Mouse (Mus musculus) CD4-positive, CD25-positive, alpha-beta regulatory T cell, adult 2 months (primary cell): ENCODE data around the gene Pfkm.

Source experiments
- DNase-seq: peaks from one replicate; pipeline ENCODE4 v3.0.0-alpha.2; 2012; ENCODE audit warnings: low read depth, low spot score

Gene Pfkm

DNA sequence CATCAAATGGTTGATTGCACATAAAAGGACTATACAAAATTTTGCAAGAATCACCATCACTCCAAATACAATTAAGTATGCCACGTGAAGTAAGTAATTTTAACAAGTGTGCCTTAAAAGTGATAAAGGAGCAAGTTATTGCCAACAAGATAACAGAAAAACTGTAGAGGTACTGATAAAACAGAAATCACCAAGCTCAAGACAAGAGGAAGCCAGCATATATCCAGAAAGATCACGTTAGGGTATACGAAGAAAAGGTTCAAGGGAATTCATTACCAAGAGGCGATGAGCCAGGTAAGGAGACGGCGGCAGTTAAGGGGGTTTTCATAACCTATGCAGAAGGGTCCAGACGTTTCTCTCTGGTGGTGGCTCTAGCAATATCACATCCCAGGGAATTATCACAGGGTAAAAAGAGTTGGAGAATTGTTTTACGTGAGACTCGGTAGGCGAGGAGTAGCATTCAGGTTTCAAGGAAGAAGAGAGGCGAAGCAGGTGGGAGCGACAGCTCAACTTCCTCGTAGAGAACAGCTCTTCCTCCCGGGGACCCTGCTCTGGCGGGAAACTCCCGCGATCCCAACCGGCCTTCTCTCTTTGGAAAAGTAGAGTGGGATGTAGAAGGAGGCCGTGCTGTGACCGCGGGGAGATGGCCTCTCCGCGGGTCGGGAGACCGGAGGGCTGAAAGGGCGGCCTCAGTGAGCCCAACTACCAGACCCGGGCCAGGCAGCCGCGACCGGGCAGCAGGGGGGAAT, at the start of gene Pfkm:
TSS of gene Pfkm (plus strand) at position 218 of the 749 bp plus-strand sequence.
- no peak for DNase-seq

DNA sequence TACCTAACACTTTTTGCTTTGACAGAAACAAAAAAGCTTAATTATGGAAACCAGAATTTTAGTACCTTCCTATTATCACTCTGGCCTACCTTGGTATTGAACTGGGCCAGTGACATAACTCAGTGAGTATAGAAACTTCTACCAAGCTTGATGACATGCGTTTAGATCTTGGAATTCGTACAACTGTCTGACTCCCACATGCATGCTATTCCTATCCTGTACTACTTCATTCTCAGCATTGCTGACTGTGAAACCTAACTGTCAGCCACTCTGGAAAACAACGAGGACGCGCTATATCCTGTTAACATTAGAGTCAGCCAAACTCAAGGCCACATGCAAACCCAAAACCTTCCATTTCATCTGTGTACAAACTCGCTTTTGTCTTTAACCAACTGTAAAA, 48.4 kb upstream of the Pfkm start:
- DNase-seq = no peak

DNA sequence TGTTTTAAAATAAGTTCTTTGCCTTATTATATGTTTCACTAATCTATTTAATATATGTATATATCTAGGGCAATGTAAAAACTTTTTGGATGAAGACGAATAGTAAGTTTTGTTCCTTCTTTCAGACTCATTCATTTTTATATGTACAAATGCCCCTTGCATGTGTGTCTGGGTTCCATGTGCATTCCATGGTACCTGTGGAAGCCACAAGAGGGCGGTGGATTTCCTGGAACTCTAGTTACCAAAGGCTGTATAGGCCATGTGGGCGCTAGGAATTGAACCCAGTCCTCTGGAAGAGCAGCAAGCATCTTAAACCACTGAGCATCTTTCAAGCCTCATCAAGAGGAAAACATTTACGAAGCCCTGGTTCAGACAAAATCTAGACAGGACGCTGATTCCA, 48.0 kb upstream of the Pfkm start:
- no peak for DNase-seq

DNA sequence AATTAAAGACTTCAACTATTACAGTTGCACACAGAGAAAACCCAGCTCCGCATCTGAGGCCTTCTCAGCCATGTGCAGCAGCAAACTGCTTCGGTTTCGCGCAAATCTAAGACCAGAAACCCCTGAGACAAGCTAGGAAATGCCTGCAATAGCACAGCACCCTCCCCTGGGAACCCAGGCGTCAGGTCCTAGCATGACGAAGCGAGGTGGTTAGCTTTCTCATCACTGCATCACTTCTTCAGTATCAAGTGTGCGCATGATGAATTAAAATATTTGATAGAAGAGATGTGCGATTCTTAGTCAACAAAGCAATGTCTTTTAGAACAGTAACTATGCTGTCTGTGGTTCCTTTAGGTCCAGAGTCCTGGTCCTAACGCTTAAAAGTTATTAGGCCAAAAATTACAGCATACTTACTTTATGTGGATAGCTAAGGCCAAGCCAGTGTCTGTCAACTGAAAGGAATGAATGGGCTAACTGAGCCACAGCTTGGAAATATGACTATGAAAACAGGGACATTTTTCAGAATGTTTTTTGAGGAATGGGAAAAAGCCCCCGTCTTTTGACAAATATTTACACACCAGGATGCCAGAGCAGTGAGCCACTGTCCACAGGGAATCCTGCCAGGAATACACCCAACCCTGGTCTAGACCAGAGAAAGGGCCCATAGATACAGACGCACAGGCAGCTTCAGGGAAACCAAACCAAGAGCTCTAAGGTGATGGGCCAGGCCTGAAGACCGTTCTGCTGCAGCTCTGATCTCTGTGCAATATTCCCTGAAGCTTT, 43.3 kb upstream of the Pfkm start:
- DNase-seq = no peak

DNA sequence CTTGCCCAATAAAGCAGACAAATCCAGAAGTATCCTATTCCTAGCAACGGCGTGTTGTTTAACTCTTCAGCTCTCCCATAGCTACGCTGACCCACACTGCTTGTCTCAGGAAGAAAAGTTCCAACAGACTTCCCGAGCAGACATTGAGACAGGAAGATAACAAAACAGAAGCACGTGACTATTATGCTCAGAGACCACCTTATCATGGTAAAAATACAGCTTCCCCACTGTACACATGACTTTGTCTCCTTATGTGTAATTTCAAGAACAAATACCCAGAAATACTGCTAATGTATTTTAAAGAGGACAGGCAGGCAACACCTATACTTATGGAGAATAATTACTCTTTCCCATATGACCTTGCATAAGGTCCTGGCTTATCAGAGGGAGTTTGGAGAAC, 40.7 kb upstream of the Pfkm start:
- DNase-seq = no peak

DNA sequence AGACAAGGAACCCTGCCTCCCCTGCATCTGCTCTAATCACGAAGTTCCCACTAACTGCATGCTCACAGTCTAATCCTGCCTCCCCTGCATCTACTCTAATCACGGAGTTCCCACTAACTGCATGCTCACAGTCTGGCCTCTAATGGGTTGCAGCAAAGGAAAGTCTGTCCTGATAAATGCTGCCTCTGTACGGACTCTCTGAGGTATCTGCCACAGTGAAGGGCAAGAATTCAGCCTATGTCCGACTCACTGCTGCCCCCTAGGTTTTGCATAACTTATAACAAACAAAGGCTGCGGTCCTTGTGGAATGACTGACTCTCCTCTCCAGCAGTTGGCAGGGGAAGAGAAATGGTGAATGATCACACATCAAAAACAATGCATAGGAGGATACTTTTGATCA, 37.1 kb upstream of the Pfkm start:
- peak; percentile 61 for DNase-seq

DNA sequence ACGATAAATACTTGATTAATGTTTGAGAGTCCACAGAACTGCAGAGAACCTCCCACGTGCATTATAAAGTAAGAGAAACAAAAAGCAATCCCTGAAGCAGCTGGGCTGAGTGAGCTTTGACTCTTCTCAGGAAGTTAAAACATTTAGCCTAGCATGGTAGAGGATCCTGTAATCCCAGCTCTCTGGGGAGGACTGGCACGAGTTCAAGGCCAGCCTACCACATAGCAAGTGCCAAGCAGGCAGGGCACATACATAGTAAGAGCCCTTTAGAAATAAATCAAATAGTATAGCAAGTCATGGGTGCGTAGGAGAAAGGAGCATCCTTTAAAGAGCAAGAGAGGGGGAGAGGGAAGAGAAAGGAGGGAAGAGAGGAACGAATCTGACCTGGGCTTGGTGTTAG, 26.5 kb upstream of the Pfkm start:
- DNase-seq = no peak

DNA sequence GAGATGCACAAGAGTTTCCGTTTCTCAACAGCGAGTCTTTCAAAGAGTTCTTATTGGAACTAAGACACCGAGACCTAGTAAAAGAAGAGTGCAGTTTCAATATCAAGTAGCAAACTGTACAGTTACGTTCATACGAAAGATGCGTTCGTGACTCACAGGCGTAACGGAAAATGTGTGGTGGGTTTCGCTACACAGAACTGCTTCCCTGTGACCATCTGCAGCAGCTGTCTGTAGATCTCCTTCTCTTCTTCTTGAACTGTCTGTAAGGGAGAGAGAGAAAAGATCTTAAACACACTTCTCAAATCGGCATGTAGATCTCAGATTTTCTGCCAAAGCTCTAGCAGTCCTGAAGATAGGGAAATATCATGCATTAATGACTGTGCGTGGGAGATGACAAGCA, 25.8 kb upstream of the Pfkm start:
- DNase-seq = peak; percentile 74

DNA sequence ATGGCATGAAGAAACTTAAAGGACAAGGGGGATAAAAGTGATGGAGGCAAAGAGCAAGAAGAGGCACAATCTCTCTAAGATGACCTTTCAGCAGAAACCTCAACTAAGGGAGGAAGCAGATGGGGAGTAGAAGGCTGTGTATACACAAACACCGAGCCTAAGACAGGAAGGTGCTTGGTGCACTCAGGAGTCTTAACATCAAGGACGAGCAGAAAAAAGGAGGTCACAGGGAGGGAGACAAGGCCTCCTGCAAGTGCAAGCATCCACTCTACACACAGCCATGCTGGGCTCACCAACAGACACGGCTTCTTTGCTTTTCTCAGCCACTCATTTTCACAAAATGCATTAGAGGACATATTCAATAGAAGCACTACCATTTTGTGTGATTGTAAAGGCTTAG, 24.9 kb upstream of the Pfkm start:
- DNase-seq = peak; percentile 48

DNA sequence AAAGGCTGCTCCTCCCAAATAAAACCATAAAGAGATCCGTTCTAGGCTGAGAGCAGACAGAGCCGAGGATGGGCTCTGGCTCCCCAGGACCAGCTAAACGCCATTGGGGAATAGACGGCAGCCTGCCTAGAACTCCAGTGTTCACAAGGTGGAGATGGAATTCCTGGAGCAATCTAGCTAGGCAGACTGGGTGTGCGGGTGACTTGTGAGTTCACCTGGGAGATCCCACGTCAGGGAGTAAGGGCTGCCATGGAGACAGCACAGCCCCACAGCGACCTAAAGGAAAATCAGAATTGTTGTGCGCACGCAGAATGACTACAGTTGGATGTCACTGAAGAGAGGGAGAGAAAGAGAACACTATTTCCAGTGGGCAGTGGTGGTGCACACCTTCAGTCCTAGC, 23.9 kb upstream of the Pfkm start:
- no peak for DNase-seq

DNA sequence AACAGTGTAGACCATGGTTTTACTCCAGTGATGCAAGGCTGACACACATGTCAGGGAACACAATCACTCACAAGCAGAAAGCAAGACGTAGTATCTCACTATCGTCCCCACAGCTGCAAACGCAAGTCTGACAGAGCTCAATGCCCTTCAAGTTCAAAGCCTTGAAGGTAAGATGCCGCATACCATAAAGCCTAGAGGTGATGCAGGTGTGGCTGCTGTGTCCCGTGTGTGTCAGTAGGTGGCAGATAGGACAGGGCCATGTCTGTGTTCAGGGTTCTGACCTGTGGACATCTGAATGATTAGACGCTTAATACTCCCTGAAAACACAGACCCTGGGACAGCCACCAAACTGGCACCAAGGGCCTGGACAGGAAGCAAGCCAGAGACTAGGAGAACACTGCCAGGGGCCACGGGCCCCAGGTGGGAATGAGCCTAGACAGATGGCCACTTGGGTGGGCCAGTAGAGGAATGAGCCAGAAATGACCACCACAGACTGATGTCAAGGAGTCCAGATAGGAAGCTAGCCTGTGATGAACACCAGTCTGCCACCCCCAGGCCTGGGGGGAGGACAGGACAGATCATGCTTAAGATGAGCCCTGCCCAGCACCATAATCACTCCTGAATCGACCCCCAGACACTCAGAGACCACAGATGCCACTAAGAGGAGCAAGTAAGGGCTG, 22.7 kb upstream of the Pfkm start:
- DNase-seq = peak; percentile 25

DNA sequence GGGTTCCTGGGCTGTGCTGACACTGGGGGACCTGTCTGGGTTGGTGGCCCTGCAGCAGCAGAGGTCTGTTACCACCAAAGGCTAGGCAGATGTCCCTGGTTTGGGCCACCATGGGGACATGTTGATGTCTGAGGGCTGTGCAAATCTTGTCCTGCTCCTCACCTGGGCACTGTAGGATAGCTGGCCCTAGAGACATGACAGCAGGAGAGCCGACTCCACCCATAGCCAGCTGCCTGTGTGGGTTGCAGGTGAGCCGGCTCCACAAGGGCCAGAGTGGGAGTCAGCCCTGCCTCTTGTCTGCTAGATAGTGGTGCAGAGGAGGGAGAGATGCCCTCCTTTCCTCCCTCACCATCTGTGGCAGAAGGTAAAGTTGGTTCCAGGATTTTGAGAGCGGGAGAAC, 22.0 kb upstream of the Pfkm start:
- no peak for DNase-seq

DNA sequence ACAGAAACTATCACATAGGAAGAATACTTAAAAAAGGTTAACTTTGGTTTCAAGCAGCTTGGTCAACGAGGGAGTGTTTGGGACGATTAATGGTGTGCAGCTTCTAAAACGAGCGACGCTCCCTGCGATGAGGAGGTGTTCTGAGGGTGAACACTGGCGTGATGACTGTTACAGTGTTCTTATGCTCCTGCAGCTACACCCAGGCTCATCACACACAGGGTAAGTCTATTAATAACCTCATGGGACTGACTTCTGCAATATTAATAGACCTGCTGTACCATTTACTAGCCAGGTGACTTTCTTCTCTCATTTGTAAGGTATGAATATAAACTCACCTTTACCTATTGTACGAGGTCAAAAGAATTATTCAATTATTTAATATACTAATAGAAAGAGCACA, 17.9 kb upstream of the Pfkm start:
- no peak for DNase-seq

DNA sequence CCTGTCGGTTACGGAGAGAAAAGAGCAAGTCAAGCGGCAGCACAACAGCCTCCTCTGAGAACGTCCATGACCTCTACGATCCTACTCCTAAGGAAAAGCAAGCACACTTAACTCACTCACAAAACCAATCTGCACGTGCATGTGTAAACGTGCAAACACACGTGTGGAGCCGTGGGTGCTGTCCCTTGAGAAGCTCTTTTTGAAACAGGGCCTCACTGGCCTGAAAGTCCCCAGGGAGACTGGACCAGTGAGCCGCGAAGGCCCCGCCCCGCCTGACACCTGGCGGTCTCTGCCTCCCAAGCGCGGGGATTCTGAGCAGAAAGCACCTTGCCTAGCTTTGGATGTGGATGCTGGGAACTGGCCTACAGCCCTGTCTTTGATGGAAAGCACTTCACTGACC, 17.4 kb upstream of the Pfkm start:
- no peak for DNase-seq

DNA sequence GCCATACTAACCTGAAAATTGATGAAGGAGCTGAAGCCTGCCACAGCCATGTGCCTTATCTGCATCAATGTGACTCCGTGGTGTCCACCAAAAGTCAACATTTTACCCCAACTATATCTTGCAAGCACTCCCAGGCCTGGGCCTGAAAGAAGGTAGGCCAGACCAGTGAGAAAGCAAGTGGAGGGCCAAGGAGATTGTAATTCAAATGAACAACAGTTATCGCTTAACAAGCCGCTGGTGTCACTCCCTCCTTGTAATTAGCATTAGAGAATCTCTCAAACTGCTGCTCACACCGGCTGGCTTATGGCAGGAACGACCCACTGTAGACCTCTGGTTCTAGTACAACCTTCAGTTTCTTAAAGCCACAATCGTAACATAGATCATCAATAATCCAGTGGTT, 15.5 kb upstream of the Pfkm start:
- DNase-seq = no peak

DNA sequence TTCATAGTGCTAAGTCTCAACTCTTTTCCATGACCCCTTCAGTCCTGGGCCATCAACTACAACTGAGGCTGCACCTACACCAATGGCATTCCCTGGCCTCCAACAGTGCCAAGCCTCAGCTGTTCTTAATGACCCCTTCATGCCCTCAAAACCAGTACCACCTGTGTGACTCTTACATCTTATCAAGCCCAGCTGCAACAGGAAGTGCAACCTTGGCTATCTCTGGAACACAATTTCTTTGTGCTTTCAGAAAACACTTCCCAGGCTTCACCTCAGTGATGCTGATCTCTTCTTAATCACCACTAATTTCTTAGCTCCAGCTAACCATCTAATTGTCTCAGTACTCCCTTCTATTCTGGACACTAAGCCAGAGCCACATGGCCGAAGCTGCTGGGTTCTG, 3.5 kb upstream of the Pfkm start:
- peak; percentile 22 for DNase-seq

DNA sequence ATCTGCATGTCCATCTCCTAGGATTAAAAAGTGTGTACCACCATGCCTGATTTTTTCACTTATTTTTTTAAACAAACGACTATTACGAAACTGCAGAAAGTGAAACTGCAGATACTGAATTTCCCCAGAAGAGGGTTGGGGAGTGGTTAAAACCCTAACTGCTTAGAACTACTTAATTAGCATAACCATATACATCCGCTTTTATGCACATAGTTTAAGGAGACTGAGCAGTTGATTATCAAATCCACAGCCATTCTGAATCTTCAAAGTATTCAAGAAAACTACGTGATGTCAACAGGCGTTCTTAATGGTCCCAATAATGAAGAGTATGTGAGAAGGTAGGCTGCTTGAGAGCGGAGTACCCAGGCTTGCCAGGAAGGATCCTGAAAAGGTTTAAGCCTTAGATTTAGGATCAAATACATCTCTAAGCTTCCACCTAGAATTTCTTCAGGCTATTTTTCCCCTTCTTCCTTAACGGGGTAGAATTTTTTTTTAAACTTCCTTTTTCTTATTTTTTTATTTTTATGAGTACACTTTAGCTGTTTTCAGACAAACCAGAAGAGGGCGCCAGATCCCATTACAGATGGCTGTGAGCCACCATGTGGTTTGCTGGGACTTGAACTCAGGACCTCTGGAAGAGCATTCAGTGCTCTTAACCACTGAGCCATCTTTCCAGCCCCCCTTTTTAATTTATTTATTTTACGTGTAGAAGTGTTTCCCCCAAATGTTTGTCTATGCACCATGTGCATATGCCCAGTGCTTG, 2.8 kb upstream of the Pfkm start:
- peak; percentile 83 for DNase-seq

DNA sequence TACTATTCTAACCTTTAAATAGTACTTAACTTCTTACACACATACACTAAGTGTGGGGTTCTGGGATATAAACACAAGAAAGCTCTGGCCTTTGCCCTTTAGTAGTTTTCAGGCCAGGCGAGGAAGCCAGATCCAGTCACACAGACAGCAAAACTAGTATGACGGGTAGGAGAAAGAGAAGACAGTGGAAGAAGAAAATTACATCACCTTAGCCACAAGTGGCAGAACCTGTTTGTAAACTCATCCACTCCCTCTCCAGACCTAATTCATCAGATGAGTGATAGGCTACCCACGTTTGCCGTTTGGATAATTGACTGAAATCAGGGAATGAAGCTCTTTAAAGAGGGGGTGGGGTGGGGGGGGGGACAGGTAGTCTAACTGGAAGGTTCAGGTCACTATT, 548 bp upstream of the Pfkm start:
- no peak for DNase-seq

DNA sequence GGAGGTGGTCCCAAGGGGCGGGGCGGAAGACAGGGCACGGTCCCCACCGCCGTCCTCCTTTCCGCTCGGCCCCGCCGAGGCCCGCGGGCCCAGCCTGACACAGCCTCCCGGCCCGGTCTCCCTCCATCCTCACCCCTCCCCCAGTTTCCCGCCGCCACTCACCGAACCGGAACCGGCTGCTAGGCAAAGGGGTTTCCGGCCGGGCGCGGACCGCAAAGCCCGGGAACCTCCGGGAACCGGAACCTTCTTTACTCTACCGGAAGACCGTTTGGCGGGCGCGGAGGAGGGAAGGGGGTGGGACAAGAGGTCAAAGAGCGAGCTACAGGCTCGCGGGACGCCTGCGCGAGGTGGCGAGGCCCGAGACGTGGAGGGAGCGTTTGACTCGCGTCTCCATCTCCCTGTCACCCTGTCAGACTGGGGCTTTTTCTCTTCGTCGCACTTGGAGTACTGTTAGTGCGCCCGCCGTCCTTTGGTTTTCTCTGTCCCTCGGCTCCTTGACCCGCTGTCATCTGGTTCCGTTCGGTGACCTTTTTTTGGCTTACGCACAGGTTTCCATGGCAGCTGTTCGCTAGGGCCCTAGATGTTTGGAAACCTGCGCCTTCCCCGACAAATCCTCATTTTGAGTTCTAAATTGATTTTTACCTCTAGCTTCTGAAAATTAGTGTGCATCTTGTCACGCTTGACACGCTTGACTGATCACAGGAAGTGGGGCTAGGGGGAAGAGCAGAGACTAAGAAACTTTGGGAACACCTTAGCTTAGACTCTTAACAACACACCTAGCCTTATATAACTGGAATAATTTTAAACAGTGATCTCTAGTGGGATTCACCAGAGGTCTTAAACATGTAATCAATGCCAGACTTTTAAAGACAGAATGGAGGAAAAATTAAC, 977 bp downstream of the Pfkm start, which contains the start of gene Senp1:
TSS of gene Senp1 (minus strand) at position 624 of the 891 bp plus-strand sequence.
- DNase-seq = peak; percentile 91

DNA sequence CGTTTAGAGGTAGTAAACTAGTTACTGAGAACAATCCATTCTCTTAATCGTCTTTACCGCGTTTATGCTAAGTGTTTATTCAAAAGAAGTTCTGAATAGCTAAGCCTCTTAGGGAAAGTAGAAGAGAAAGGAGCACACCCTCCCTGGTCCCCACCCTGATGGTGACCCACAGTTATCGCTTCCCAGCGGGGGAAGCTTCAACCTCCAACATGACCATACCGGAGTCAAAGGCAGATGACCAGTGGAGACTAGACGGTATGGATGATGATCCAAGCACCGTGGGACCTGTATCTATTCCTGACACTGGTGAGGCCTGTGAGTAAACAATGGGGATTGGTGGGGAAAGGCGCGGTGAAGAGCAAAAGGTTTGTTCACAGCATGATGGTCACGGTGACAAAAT, 2.5 kb downstream of the Pfkm start:
- no peak for DNase-seq

DNA sequence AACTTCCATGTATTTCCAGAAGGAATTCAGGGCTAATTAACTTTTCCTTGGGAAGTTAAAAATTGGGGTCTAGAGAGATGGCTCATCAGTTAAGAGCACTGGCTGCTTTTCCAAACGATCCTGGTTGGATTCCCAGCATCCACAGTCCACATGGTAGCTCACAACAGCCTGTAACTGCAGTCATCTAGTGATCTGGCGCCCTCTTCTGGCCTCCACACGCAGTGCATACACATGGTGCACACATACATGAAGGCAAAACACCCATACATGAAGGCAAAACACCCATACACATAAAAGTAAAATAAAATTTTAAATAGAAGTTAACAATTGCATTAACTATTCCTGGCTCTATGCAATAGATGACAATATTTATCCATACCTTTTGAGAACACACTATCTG, 4.6 kb downstream of the Pfkm start:
- peak; percentile 59 for DNase-seq
